Mouse (Mus musculus) layer of hippocampus, adult 2 months (tissue): ENCODE results near the gene Dnmt3b. TPM values are rescaled to one million over a fixed set of nuclear protein-coding genes. Genes with fewer than 3 reads are reported as not detected.
A peak's percentile ranks its signal among the peaks of the same experiment; 100 is the strongest.
"Not testable (repeated sequence)": the region's sequence is repeated elsewhere in the genome, so short reads cannot be mapped to it uniquely, and the experiment has no call there.

Experiments
- DNase-seq, 2 experiments: peaks; one replicate each; pipeline ENCODE4 v3.0.0; 2022; ENCODE audit warnings: low spot score in 2 of 2
- H3K27ac ChIP-seq: fragments of 200-600 bp; 2 replicates; pipeline ENCODE4 v1.8.1; 2022
- H3K4me3 ChIP-seq: fragments of 200-600 bp; 2 replicates; pipeline ENCODE4 v1.8.1; 2022; ENCODE audit warnings: mild to moderate bottlenecking
- CTCF ChIP-seq: fragments of 200-600 bp; conservative IDR thresholded peaks from 2 replicates; pipeline ENCODE4 v1.8.1; 2022; ENCODE audit warnings: antibody characterized with exemption, mild to moderate bottlenecking, moderate library complexity
- total RNA-seq, 2 experiments: library from RNA; stranded (reverse); gene quantifications; 2 replicates each; pipeline ENCODE4 v1.2.3; 2021

Dnmt3b gene
- total RNA-seq, 2 experiments from 2014 or later: 1.4 to 2.1 TPM

DNA sequence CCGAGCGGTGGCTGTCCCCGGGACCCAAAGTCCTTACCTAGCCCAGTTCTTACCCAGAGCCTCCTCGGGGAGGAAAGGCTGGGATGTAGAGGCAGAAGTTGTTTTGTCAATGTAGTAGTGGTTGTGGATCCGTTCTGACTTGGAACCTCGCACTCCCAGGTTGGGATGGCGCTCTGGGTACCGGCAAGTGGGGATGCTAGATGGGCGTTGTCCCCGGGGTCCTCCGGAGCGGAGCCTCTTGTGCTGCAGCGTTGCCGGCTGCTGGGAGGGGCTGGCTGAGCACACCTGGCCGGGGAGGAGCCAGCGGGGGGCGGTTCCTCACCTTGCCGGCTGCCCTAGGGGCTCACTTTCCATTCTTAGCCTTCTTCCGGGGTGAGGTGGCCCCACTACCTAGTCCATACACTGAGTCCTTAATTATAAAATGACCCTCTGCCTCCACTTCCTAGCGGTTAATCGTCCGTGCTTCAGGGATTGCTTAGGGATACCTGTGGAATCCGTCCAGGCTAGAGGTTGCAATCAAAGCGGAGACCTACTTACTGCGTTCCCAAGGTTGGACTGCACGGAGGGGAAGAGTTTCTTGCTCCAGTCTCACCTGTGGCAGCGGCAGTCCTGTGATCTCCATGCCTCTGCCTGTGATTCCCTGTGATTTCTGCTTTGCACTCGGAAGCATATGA lies 901 bp downstream of the Dnmt3b start:
- DNase-seq: no peak
- peak overlapping the region; percentile 19; the same call in 1 of the 2 replicates for H3K27ac ChIP-seq
- TF ChIP-seq CTCF: no peak
- H3K4me3 ChIP-seq: peak overlapping the region; percentile 60

DNA sequence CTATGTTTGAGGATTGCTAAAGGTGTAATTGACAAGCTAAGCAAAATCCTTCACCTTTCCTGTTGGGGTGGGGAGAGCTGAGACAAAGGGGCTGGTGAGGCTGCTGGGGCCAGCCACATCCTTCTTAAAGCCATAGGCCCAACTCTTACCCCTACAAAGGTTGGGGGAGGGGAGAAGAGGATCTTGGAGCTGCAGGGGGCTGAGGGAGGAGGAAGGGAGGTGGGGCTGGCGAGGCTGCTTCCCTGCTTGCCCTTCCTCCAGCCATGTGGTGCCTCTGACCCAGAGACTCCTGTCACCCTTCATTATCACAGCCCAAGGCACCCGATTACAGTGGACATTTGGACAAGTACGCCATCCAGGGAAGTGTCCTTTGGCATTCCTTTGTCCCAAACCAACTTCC lies 2.4 kb downstream of the Dnmt3b start:
- H3K4me3 ChIP-seq: no peak overlapping the region
- no peak for TF ChIP-seq CTCF

GRCm38 (mm10) chr2:153657659-153658058 lies 8.4 kb downstream of the Dnmt3b start:
- H3K27ac ChIP-seq, H3K4me3 ChIP-seq, DNase-seq: not testable (repeated sequence)

More for the DNA sequence above, 2.4 kb downstream of the Dnmt3b start:
- DNase-seq: no peak
- no peak overlapping the region for H3K27ac ChIP-seq

DNA sequence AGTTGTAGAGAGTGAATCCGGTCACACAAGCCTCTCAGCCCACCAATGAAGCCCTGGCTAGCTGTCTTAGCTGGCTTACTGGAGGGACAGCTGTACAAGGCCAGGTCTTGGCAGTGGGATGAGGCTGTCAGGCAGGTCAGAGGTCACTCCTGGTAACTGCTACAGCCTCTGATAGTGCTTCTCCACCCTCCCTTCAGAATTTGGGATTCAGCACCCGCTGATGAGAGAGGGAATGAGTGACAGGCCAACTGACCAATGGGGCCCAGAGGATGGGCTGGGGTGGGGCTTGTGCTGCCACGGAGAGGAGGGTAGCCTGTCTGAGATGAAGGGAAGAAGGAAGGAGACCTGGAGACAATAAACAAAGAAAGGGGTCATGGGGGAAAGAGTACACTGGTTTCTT lies 11.4 kb downstream of the Dnmt3b start:
- TF ChIP-seq CTCF: no peak
- H3K4me3 ChIP-seq: no peak overlapping the region
- DNase-seq: no peak
- H3K27ac ChIP-seq: no peak overlapping the region

DNA sequence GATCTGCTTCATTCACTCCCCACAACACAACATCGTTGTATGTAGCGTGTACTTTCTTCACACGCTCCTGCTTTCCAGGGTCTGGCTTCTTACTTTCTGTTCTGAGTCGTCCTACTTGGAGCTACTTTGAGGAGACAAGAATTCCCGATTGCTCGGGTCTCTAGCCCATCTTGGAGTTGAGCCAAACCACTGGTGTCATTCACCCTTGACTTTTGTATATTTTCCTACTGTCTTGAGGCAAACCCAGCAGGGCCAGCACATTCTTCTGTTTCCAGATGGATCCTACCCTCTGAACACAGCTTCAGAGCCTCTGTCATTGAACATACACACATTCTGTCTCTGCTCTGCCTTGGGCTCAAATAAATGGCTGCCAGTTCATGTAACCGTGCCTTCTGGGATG lies 16.2 kb downstream of the Dnmt3b start:
- no peak for DNase-seq
- H3K27ac ChIP-seq: no peak overlapping the region
- TF ChIP-seq CTCF: no peak

GRCm38 (mm10) chr2:153668754-153669376 lies 19.6 kb downstream of the Dnmt3b start:
- DNase-seq: peak; percentile 41 to 72
- Histone ChIP-seq H3K27ac (no peak overlapping the region), H3K4me3 (no peak overlapping the region)
- TF ChIP-seq CTCF: peak; percentile 92

More for the DNA sequence above, 16.2 kb downstream of the Dnmt3b start:
- H3K4me3 ChIP-seq: no peak overlapping the region

DNA sequence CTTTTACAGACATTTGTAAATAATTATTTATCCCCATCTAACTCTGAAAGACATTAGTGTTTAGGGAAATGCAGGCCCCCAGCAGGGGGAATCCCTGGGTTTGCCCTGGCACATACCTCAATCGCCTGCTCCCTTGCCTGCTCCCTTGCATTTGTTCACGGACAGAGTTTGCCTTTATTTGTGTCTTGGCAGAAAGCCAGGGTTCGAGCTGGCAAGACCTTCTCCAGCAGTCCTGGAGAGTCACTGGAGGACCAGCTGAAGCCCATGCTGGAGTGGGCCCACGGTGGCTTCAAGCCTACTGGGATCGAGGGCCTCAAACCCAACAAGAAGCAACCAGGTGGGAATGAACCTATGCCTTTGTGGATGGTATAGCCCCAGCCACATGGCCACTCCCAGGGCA lies 20.9 kb downstream of the Dnmt3b start:
- no peak overlapping the region for H3K4me3 ChIP-seq
- TF ChIP-seq CTCF: no peak
- DNase-seq: no peak
- H3K27ac ChIP-seq: no peak overlapping the region

DNA sequence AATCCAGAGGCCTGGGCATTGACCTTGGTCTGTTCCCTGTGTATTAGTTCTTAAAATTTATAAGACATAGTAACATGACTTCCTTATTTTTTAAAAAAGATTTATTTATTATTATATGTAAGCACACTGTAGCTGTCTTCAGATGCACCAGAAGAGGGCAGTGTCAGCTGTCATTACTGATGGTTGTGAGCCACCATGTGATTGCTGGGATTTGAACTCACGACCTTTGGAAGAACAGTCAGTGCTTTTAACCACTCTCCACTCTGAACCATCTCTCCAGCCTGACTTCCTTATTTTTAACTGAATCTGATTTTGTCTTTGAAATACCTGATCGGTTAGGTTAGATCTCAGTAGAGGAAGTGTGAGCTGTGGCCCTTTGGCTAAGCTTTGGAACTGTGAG lies 23.4 kb downstream of the Dnmt3b start:
- no peak overlapping the region for H3K4me3 ChIP-seq
- TF ChIP-seq CTCF: peak; percentile 51
- no peak overlapping the region for H3K27ac ChIP-seq
- DNase-seq: no peak

GRCm38 (mm10) chr2:153675364-153675763 lies 26.1 kb downstream of the Dnmt3b start:
- not testable (repeated sequence) for DNase-seq, H3K4me3 ChIP-seq, H3K27ac ChIP-seq

DNA sequence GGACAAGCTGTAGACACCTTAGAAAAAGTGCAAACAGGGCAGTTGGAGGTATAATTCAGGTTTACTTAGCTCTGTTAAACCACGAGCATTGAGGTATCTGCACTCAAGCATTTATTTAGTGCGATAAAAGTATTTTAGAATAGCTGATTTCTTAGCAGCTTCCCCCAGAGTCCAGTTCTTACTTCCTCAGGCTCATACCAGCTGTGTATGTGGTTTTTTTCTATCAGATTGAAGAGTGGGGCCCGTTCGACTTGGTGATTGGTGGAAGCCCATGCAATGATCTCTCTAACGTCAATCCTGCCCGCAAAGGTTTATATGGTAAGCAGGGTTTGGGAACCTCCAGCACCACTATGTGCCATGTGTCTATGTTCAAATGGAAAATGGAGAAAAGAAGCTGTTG lies 27.7 kb downstream of the Dnmt3b start:
- no peak for TF ChIP-seq CTCF
- no peak for DNase-seq
- H3K27ac ChIP-seq: no peak overlapping the region
- H3K4me3 ChIP-seq: no peak overlapping the region

- Histone ChIP-seq H3K4me3 (no peak overlapping the region), H3K27ac (no peak overlapping the region)
- no peak for DNase-seq
- TF ChIP-seq CTCF: no peak
These were observed 28.3 kb downstream of the Dnmt3b start for GRCm38 (mm10) chr2:153677550-153677949.

DNA sequence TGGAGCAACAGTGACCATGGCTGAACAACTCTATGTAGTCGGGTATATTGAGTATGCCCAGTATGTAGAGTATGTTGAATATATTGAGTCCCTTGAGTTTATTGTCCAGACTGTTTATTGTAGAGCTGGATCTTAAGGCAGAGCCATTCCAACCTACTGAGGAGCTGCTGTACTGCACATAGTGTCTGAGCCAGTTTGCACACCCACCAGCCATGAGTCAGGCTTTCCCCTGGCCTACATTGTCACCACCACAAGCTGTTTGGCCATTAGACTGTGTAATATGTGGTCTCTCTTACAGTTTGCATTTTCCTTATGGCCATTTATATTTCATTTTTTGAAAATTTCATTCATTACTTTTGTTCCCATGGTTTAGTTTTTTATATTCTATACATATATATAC lies 30.7 kb downstream of the Dnmt3b start:
- no peak overlapping the region for H3K27ac ChIP-seq
- no peak for TF ChIP-seq CTCF
- no peak overlapping the region for H3K4me3 ChIP-seq
- DNase-seq: peak in 1 of 2 experiments; percentile 13

GRCm38 (mm10) chr2:153693413-153693812 lies 44.2 kb downstream of the Dnmt3b start:
- DNase-seq, H3K4me3 ChIP-seq, H3K27ac ChIP-seq: not testable (repeated sequence)

- H3K4me3 ChIP-seq: no peak overlapping the region
- H3K27ac ChIP-seq: no peak overlapping the region
- DNase-seq: no peak
These were observed 45.3 kb downstream of the Dnmt3b start for GRCm38 (mm10) chr2:153694462-153695085.

More at GRCm38 (mm10) chr2:153694462-153695085, 45.3 kb downstream of the Dnmt3b start:
- TF ChIP-seq CTCF: peak; percentile 80
